In the genomic region with DNA sequence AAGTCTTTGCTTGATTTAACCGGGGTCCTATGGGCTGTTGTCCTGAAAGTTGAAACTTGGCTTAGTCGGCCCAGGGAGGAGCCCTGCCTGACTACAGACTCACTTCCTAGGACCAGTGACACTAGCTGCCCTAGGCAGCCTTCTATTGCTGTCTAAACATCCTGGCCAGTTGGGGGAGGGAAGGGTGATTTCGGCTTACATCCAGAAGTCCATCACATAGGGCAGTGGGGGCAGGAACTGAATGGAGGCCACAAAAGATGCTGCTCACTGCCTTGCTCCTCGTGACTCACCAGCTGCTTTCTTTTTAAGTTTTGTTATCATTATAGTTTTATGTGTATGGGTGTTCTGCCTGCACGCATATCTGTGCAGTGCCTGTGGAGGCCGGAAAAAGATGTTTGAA, we compare ENCODE assay signal across 12 mouse cellular contexts. TPM values are rescaled to one million over a fixed set of nuclear protein-coding genes. Genes with fewer than 3 reads are reported as not detected.
DNase-seq lines count a peak whose midpoint lies in the region; ATAC-seq lines count a peak whose summit lies in the region.
"Had no signal": no experiment of that assay in that cellular context is flagged by ENCODE, and none has a peak within 500 bp of the region (broad histone marks: within the 10 kb centered on the region; RNA-seq: fewer than 3 reads in every experiment).

No protein-coding gene starts in this region.

- peak; percentile 68 for DNase-seq in adrenal gland, adult 2 months
- DNase-seq in adrenal gland, postnatal 4 days (ENCODE audit: low spot score in 2 of 2), result no peak
- no peak for DNase-seq in embryonic facial prominence, embryonic 10.5 days (ENCODE audit: low spot score)
- no peak for DNase-seq in left cerebral cortex, adult 11 months (ENCODE audit: low spot score)
- no peak for DNase-seq in right cerebral cortex, adult 18-20 months
- DNase-seq in right cerebral cortex, postnatal 25 days, result no peak
- DNase-seq: gastrocnemius, postnatal 25 days; right cerebral cortex, postnatal 14 days had no signal

- peaks cover 43% of the 10 kb centered on the region for H3K4me1 ChIP-seq in embryonic facial prominence, embryonic 10.5 days
- H3K4me1 ChIP-seq in kidney, embryonic 14.5 days (ENCODE audit: control insufficient read depth, insufficient read depth, low read length), result peaks cover 24% of the 10 kb centered on the region
- H3K4me1 ChIP-seq in lung, embryonic 16.5 days (replicated peaks; ENCODE audit: control insufficient read depth, insufficient read depth, low read length), result peaks cover 14% of the 10 kb centered on the region; the same call in 1 of the 2 replicates

- H3K27me3 ChIP-seq in embryonic facial prominence, embryonic 10.5 days (replicated peaks; ENCODE audit: low read depth, poor library complexity, severe bottlenecking), result no peaks in the 10 kb centered on the region
- no peaks in the 10 kb centered on the region for H3K27me3 ChIP-seq in kidney, embryonic 14.5 days (ENCODE audit: control insufficient read depth, insufficient read depth, low read length)
- no peaks in the 10 kb centered on the region for H3K27me3 ChIP-seq in lung, embryonic 16.5 days (ENCODE audit: control insufficient read depth, insufficient read depth, low read depth, low read length)
- H3K27me3 ChIP-seq: embryonic facial prominence, embryonic 15.5 days; midbrain, embryonic 13.5 days had no signal

- peak overlapping the region; percentile 40 for H3K27ac ChIP-seq in embryonic facial prominence, embryonic 10.5 days (replicated peaks)
- H3K27ac ChIP-seq in kidney, embryonic 14.5 days (ENCODE audit: low read depth, low read length), result peak overlapping the region; percentile 62; the same call in 1 of the 2 replicates
- H3K27ac ChIP-seq in lung, embryonic 16.5 days (ENCODE audit: low read length), result peak overlapping the region; percentile 37
- H3K27ac ChIP-seq: midbrain, embryonic 13.5 days had no signal

- no peak overlapping the region for H3K4me3 ChIP-seq in embryonic facial prominence, embryonic 10.5 days
- no peak overlapping the region for H3K4me3 ChIP-seq in kidney, embryonic 14.5 days (ENCODE audit: low read length)
- H3K4me3 ChIP-seq in lung, embryonic 16.5 days (ENCODE audit: low read length), result no peak overlapping the region
- H3K4me3 ChIP-seq: embryonic facial prominence, embryonic 15.5 days; midbrain, embryonic 13.5 days had no signal

- 71% methylated on average over 6 of the region's 6 CpGs for WGBS in embryonic facial prominence, embryonic 10.5 days
- 34% methylated on average over 6 of the region's 6 CpGs for WGBS in kidney, embryonic 14.5 days
- 56% methylated on average over 6 of the region's 6 CpGs for WGBS in lung, embryonic 16.5 days

- peaks cover 4% of the 10 kb centered on the region; the same call in 1 of the 2 replicates for H3K36me3 ChIP-seq in embryonic facial prominence, embryonic 10.5 days (replicated peaks)
- no peaks in the 10 kb centered on the region for H3K36me3 ChIP-seq in kidney, embryonic 14.5 days (ENCODE audit: control insufficient read depth, insufficient read depth, low read length)
- H3K36me3 ChIP-seq in lung, embryonic 16.5 days (ENCODE audit: control insufficient read depth, insufficient read depth, low read length), result no peaks in the 10 kb centered on the region
- H3K36me3 ChIP-seq: embryonic facial prominence, embryonic 15.5 days; midbrain, embryonic 13.5 days had no signal

- H3K9me3 ChIP-seq in embryonic facial prominence, embryonic 10.5 days, result no peaks in the 10 kb centered on the region
- H3K9me3 ChIP-seq in kidney, embryonic 14.5 days (ENCODE audit: control insufficient read depth, low read length), result no peaks in the 10 kb centered on the region
- no peaks in the 10 kb centered on the region for H3K9me3 ChIP-seq in lung, embryonic 16.5 days (ENCODE audit: control insufficient read depth, low read length)
- H3K9me3 ChIP-seq: embryonic facial prominence, embryonic 15.5 days; midbrain, embryonic 13.5 days had no signal

- H3K4me2 ChIP-seq in kidney, embryonic 14.5 days (replicated peaks; ENCODE audit: low read depth, low read length), result no peak overlapping the region
- no peak overlapping the region for H3K4me2 ChIP-seq in lung, embryonic 16.5 days (ENCODE audit: low read depth, low read length)
- H3K4me2 ChIP-seq: embryonic facial prominence, embryonic 15.5 days; midbrain, embryonic 13.5 days had no signal

- no peak overlapping the region for H3K9ac ChIP-seq in kidney, embryonic 14.5 days (ENCODE audit: low read depth, low read length)
- no peak overlapping the region for H3K9ac ChIP-seq in lung, embryonic 16.5 days (ENCODE audit: low read length)
- H3K9ac ChIP-seq: embryonic facial prominence, embryonic 15.5 days; midbrain, embryonic 13.5 days had no signal

- ATAC-seq in kidney, embryonic 14.5 days (ENCODE audit: low FRiP score, low TSS enrichment), result peak; percentile 53
- peak; percentile 44 for ATAC-seq in lung, embryonic 16.5 days (ENCODE audit: low read depth)
- ATAC-seq: midbrain, embryonic 13.5 days had no signal

RNA-seq across cellular contexts. Expression of gene A4galt, which starts 41.6 kb away (rescaled TPM):
- 10 to 100 TPM in 1 of 2 experiments, 1 to 10 TPM in 1; 8.3 to 14.2 TPM for total RNA-seq in adrenal gland, adult 2 months (2021)
- polyA plus RNA-seq in adrenal gland, adult 2 months (2012; rRNA removed), result 8.8 and 22.2 TPM in 2 replicates
- 10 to 100 TPM; 11.6 to 14.6 TPM for total RNA-seq in adrenal gland, postnatal 4 days (2021)
- 0.34 and 0.77 TPM in 2 replicates for polyA plus RNA-seq in embryonic facial prominence, embryonic 10.5 days (2016; fragmentation: Nextera tagmentation; extraction: Ambion mirVana)
- 14.8 and 19.9 TPM in 2 replicates for polyA plus RNA-seq in kidney, embryonic 14.5 days (2014; fragmentation: Nextera tagmentation; extraction: Ambion mirVana)
- polyA plus RNA-seq in lung, embryonic 16.5 days (2015; fragmentation: Nextera tagmentation; extraction: Ambion mirVana), result 2.3 and 3.0 TPM in 2 replicates

RNA-seq across cellular contexts. Expression of gene Arfgap3, which starts 56.9 kb away (rescaled TPM):
- 10 to 100 TPM; 23.6 to 32.4 TPM for total RNA-seq in adrenal gland, adult 2 months (2021)
- 13.0 and 14.7 TPM in 2 replicates for polyA plus RNA-seq in adrenal gland, adult 2 months (2012; rRNA removed)
- total RNA-seq in adrenal gland, postnatal 4 days (2021), result 10 to 100 TPM; 36.0 to 36.7 TPM
- polyA plus RNA-seq in embryonic facial prominence, embryonic 10.5 days (2016; fragmentation: Nextera tagmentation; extraction: Ambion mirVana), result 27.2 and 29.1 TPM in 2 replicates
- 25.7 and 33.3 TPM in 2 replicates for polyA plus RNA-seq in kidney, embryonic 14.5 days (2014; fragmentation: Nextera tagmentation; extraction: Ambion mirVana)
- polyA plus RNA-seq in lung, embryonic 16.5 days (2015; fragmentation: Nextera tagmentation; extraction: Ambion mirVana), result 43.8 and 45.8 TPM in 2 replicates
